Mouse (Mus musculus) spleen, postnatal 4 days (tissue): Measurements from ENCODE around the gene Sgcg.

Experiments
- DNase-seq, 2 experiments: peaks; one replicate each; pipeline ENCODE4 v3.0.0; 2022; ENCODE audit warnings: low spot score in 2 of 2

Gene Sgcg

DNA sequence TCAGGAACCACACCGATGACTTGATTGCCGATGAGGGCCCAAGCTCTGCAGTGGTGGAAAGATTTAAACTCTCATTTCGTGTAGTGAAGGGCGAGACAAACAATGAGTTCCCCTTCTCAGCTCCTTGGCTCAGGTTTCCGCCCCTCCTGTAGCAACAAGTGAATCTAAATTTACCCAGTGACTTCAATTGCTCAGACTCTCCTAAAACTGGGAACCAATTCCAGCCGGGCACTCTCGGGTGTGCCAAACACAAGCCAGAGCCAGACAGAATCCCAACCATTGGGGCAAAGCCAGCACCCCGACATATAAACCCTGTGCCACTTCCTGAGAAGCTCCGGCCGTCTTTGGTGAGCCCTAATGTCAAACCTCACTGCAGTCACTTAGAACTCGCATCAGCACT is at the start of gene Sgcg:
TSS of gene Sgcg (minus strand) at position 139 of the 400 bp plus-strand sequence.
- DNase-seq: peak in 1 of 2 experiments; percentile 49

DNA sequence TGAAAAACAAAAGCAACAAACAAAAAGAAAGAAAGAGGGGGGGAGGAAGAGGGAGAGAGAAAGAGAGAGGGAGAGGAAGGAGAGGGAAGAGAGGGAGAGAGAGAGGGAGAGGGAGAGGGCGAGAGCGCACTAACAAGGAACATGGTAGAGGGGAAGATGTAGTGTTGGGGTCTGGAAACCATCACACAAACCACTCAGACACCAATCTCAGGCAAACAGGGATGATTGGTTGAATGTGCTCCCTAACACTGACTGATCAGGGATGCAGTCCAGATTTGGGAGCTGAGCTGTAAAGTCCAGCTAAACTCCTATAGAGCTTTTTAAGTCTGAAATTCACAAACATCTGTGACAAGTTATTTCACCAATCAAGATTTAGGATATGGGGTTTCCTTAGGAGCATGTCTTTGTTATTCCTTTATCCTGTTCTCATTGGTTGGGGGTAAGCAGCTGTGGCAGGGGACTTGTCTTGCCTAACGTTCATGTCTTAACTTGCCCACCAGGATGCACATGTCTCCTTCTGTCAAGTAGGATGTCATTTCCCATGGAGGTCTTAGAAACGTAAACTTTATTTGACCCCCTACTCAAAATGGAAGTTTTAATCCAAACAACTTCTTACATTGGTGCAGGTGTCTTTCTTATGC is 45.8 kb upstream of the Sgcg start:
- no peak for DNase-seq

DNA sequence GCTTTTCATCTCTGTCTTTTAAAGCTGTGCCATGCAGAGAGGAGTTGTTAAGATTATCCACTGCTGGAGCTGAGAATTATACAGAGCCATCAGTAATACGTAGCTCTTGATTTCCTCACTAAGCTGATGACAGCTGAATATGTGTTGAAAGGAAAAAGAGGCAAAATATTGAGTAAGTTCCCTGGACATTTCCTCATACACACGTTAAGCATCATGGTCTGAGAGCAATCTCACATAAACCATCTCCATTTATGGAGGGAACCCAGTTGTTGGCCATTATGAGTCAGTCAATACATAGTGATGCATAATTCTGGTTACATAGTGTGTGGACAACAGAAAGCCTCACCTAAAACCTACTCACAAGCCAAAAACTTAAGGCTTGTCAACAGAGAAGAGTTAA is 44.1 kb upstream of the Sgcg start:
- no peak for DNase-seq

- DNase-seq: no peak
These were observed 43.0 kb upstream of the Sgcg start for GRCm38 (mm10) chr14:61301323-61301722.

- no peak for DNase-seq
These were observed 41.5 kb upstream of the Sgcg start for GRCm38 (mm10) chr14:61299810-61300209.

DNA sequence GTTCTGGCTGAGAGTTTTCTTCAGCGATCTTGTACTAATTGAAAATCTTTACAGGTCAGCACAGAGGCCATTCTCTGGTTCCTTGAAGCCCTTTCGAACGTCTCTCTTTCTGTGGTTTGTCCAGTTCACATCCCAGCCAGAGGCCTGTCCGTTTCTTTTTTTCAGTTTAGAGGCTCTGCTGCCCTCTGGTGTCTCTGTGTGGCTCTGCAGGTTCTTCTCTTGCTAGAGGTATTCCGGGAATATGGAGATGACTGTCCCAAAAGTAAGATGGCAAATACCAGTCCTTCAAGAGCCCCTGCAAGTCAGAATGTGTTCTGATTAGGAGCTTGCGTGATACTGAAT is 36.4 kb upstream of the Sgcg start:
- DNase-seq: peak in 1 of 2 experiments; percentile 45

DNA sequence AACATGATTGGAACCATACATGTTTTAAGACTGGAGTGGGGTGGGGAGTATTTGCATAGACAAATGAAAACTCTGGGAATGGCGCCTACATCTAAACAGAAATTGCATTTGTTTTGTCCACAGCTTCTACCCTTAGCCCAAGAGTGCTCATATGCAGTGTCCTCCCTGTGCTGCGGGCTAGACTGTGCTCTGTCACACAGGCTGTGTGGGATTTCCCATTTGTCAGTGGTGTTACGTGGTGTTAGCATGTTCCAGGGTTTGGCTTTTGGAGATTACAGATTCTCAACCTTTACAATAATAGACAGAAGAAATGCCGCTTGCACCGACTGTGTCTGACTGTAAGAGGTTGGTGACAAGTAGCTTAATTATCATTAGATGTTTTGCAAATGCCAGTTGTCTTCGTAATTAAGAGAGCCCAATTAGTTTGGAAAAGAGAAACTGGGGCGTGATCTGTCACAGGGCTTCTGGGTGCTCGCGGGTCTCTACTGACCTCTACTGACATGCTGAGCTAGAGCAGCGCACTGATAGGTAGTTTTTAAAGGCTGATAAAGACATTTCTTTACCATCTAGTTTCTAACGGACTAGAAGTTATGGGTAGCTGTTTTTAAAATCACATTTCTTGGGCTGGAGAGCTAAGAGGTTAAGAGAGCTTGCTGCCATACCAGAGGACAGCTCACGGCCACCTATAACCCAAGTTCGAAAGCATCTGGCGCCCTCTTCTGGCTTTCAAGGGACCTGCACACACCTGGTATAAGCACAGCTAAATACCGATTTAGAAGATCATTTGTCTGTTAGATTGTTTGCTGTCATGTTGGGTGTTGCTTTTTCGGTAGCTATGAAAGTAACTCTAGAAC is 35.8 kb upstream of the Sgcg start:
- DNase-seq: peak; percentile 65 to 81

DNA sequence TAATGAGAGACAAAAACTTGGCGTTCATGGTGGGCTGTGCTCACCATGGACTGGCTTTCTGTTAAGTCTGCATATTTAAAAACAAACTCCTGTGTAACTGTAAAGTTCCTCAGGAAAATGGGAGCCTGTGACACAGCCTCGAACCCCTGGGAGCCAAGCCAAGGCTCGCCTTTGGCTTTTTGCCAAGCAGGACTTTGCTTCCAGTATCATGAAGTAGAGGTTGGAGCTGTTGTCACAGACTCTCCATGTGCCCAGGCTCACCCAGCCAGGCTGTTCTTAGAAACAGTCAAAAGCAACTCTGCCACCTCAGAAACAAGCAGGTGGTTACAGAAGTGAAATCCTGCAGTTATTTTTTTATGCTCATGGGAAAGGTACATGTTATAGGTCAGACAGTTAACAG is 32.4 kb upstream of the Sgcg start:
- DNase-seq: no peak

- DNase-seq: no peak
These were observed 30.5 kb upstream of the Sgcg start for GRCm38 (mm10) chr14:61288606-61289286.

DNA sequence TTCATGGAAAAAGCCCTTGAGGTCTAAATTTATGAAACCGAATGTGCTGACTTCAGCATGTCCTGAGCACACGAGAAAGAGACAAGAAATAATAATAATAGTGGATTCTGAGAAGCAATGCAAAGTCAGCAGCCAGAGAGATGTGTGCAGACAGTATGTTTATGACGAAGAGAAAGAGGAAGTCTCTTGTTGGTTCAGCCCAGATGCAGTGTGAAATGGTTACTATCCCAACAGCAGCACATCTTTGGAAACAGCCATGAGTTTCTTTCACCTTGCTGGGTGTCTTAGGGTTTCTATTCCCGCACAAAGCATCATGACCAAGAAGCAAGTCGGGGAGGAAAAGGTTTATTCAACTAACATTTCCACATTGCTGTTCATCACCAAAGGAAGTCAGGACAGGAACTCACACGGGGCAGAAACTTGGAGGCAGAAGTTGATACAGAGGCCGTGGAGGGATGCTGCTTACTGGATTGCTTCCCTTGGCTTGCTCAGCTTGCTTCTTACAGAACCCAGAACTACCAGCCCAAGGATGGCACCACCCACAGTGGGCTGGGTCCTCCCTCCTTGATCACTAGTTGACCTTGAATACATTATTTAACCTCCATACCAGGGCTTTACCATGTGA is 20.5 kb upstream of the Sgcg start:
- no peak for DNase-seq

GRCm38 (mm10) chr14:61277285-61277684 is 19.0 kb upstream of the Sgcg start:
- DNase-seq: peak; percentile 40 to 77

DNA sequence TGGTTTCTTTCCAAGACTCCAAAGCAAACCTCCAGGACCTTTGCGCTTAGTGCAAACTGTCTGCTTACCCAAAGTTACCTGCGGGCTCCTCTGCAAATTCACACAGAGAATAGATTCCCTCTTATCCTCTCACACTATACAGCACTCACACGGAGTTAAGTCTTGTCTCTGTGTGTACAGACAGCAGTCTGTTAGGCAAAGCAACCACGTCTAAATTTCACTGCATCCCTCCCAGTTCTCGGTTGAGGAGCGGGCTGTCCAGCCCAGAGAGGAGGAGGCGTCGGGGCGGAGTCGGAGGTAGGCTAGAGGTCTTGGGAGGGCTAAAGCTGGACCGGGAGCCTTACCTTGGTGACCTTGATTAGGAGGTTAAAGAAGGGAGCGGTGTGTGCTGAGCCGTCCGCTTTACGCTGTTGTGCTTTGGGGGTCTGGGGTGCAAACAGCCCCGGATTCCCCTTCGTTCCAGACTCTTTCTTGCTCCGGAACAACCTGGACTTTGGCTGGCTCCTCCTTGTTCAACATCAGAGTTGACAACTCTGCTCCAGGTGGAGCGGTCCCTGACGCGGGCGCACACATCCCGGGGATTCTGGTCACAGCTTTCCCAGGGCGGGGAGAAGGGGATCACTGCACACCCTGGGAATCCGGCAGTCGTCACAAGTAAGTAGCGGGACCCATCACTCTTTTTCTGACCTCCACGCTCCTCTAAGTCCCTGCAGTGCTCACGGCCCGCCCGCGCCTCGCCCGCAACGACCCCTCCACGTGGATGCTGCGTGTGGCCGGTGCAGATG is 16.3 kb upstream of the Sgcg start:
- DNase-seq: no peak

GRCm38 (mm10) chr14:61267908-61268475 is 9.7 kb upstream of the Sgcg start:
- DNase-seq: no peak

DNA sequence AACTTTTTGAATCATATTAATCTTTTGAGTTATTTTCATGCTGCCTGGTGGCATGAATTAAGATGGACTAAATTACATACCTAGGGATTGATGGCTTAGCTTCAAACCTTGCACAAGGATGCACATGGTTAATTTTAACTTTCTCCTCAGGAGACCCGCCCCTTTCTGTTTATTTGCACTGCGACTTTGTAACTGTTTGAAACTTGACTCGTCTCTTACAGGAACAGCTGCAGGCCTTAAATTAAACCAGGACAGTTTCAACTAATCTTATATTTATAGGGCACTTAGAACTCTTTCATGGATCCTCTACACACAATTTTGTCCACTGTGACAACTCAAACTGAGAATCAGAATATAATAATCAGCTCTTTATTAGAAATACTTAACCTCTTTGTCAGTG is 794 bp upstream of the Sgcg start:
- DNase-seq: no peak

GRCm38 (mm10) chr14:61252596-61253388 is 5.5 kb downstream of the Sgcg start:
- no peak for DNase-seq

DNA sequence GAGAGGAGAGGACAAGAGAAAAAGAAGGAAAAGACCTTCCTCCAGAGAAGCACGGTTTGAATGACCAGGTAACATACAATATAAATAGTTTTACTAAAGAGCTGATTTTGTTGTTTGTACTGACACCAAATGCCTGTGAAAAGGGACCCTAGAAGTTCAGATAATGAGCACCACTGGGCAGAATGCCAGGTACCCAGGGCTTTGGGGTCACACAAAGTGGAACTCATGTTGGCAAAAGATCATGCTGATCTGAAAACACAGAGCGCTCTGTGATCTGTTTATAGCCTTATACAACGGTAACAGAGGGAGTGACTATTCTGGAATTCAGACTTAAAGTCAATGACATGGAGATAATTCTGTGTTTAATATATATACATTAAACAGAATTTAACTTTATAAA is 11.8 kb downstream of the Sgcg start:
- peak in 1 of 2 experiments; percentile 34 for DNase-seq

GRCm38 (mm10) chr14:61242611-61243010 is 15.7 kb downstream of the Sgcg start:
- peak in 1 of 2 experiments; percentile 29 for DNase-seq

- DNase-seq: no peak
These were observed 19.5 kb downstream of the Sgcg start for GRCm38 (mm10) chr14:61238751-61239150.

GRCm38 (mm10) chr14:61237101-61237654 is 21.1 kb downstream of the Sgcg start:
- DNase-seq: no peak
